Mouse (Mus musculus) limb, embryonic 13.5 days (tissue): ENCODE results near the gene Rab6a. TPM values are rescaled to one million over a fixed set of nuclear protein-coding genes. Genes with fewer than 3 reads are reported as not detected.

Experiments used
- ATAC-seq: fragments of 200-750 bp; cut with Nextera tagmentation; 2 replicates; pipeline ENCODE4 v1.8.0; 2017; ENCODE audit warnings: low read depth, moderate number of reproducible peaks, moderate TSS enrichment; ENCODE audit not compliant: low FRiP score
- H3K27ac ChIP-seq: fragments of 300-500 bp; sonication (generic); 2 replicates; pipeline ENCODE4 v1.5.1; 2015; ENCODE audit warnings: inconsistent platforms, mild to moderate bottlenecking, moderate library complexity
- H3K27me3 ChIP-seq: fragments of 300-500 bp; sonication (generic); 2 replicates; pipeline ENCODE4 v1.6.1; 2015; ENCODE audit warnings: mild to moderate bottlenecking, inconsistent platforms
- H3K36me3 ChIP-seq: fragments of 300-500 bp; sonication (generic); 2 replicates; pipeline ENCODE4 v1.6.1; 2015; ENCODE audit warnings: inconsistent platforms, mild to moderate bottlenecking, moderate library complexity
- H3K4me1 ChIP-seq: fragments of 300-500 bp; sonication (generic); 2 replicates; pipeline ENCODE4 v1.6.1; 2015; ENCODE audit warnings: inconsistent platforms
- H3K4me2 ChIP-seq: fragments of 300-500 bp; sonication (generic); replicated peaks from 2 replicates; pipeline ENCODE4 v1.6.1; 2015; ENCODE audit warnings: inconsistent platforms, mild to moderate bottlenecking, moderate library complexity
- H3K4me3 ChIP-seq: fragments of 300-500 bp; sonication (generic); 2 replicates; pipeline ENCODE4 v1.5.1; 2015; ENCODE audit warnings: moderate library complexity, mild to moderate bottlenecking, inconsistent platforms
- H3K9ac ChIP-seq: fragments of 300-500 bp; sonication (generic); 2 replicates; pipeline ENCODE4 v1.6.1; 2015; ENCODE audit warnings: mild to moderate bottlenecking, inconsistent platforms
- H3K9me3 ChIP-seq: fragments of 300-500 bp; sonication (generic); 2 replicates; pipeline ENCODE4 v1.6.1; 2016; ENCODE audit warnings: inconsistent platforms
- WGBS: fragments of 180-500 bp; shearing (Covaris S2); methylation state at CpG from one replicate; pipeline ENCODE4 v1.1.7; 2015; 5-methylcytosine and 5-hydroxymethylcytosine counted together
- polyA plus RNA-seq: library from polyadenylated mRNA; unstranded; fragments of >200 nt; fragmentation: Nextera tagmentation; extraction: Ambion mirVana; gene quantifications from 2 replicates; pipeline ENCODE4 v1.2.1, GENCODE M21; 2015

Rab6a gene
- polyA plus RNA-seq, 1 experiment from 2014 or later: 98.7 TPM

GRCm38 (mm10) chr7:100642413-100642812 lies 35.2 kb downstream of the Rab6a start:
- H3K4me2 ChIP-seq: no peak overlapping the region
- no peak for ATAC-seq

GRCm38 (mm10) chr7:100645147-100645546 lies 37.9 kb downstream of the Rab6a start:
- peaks cover 17% of the 10 kb centered on the region; the same call in 1 of the 2 replicates for H3K36me3 ChIP-seq
- H3K9me3 ChIP-seq: no peaks in the 10 kb centered on the region
- no peaks in the 10 kb centered on the region for H3K27me3 ChIP-seq
- H3K4me2 ChIP-seq: no peak overlapping the region
- H3K27ac ChIP-seq: no peak overlapping the region
- no peak overlapping the region for H3K4me3 ChIP-seq
- 31% methylated on average over 3 of the region's 3 CpGs for WGBS
- H3K4me1 ChIP-seq: no peaks in the 10 kb centered on the region
- no peak overlapping the region for H3K9ac ChIP-seq
- no peak for ATAC-seq

More at GRCm38 (mm10) chr7:100642413-100642812, 35.2 kb downstream of the Rab6a start:
- H3K4me1 ChIP-seq: no peaks in the 10 kb centered on the region
- no peaks in the 10 kb centered on the region for H3K27me3 ChIP-seq
- no peak overlapping the region for H3K4me3 ChIP-seq
- H3K9ac ChIP-seq: no peak overlapping the region
- H3K36me3 ChIP-seq: peaks cover 27% of the 10 kb centered on the region
- no peaks in the 10 kb centered on the region for H3K9me3 ChIP-seq
- 86% methylated on average over 4 of the region's 4 CpGs for WGBS
- no peak overlapping the region for H3K27ac ChIP-seq

- H3K4me2 ChIP-seq: no peak overlapping the region
- no peak overlapping the region for H3K27ac ChIP-seq
- H3K36me3 ChIP-seq: peaks cover 14% of the 10 kb centered on the region
- no peaks in the 10 kb centered on the region for H3K27me3 ChIP-seq
- no peaks in the 10 kb centered on the region for H3K4me1 ChIP-seq
- 82% methylated on average over 4 of the region's 4 CpGs for WGBS
- H3K9me3 ChIP-seq: no peaks in the 10 kb centered on the region
- no peak overlapping the region for H3K9ac ChIP-seq
- ATAC-seq: no peak
- H3K4me3 ChIP-seq: no peak overlapping the region
These were observed 41.9 kb downstream of the Rab6a start for GRCm38 (mm10) chr7:100649095-100649494.

GRCm38 (mm10) chr7:100649826-100650225 lies 42.6 kb downstream of the Rab6a start:
- ATAC-seq: no peak
- Histone ChIP-seq H3K9ac (no peak overlapping the region), H3K36me3 (peaks cover 14% of the 10 kb centered on the region), H3K4me3 (no peak overlapping the region), H3K9me3 (no peaks in the 10 kb centered on the region), H3K27me3 (no peaks in the 10 kb centered on the region), H3K4me2 (no peak overlapping the region), H3K27ac (no peak overlapping the region), H3K4me1 (no peaks in the 10 kb centered on the region)
- 61% methylated on average over 8 of the region's 8 CpGs for WGBS

GRCm38 (mm10) chr7:100650421-100650820 lies 43.2 kb downstream of the Rab6a start:
- H3K9ac ChIP-seq: no peak overlapping the region
- 82% methylated on average over 6 of the region's 6 CpGs for WGBS
- no peak for ATAC-seq
- no peak overlapping the region for H3K4me2 ChIP-seq
- H3K9me3 ChIP-seq: no peaks in the 10 kb centered on the region
- no peak overlapping the region for H3K4me3 ChIP-seq
- peaks cover 14% of the 10 kb centered on the region for H3K36me3 ChIP-seq
- no peaks in the 10 kb centered on the region for H3K4me1 ChIP-seq
- no peak overlapping the region for H3K27ac ChIP-seq
- H3K27me3 ChIP-seq: no peaks in the 10 kb centered on the region

GRCm38 (mm10) chr7:100651011-100651410 lies 43.8 kb downstream of the Rab6a start:
- Histone ChIP-seq H3K36me3 (peaks cover 11% of the 10 kb centered on the region), H3K27ac (no peak overlapping the region), H3K4me2 (no peak overlapping the region), H3K4me3 (no peak overlapping the region), H3K27me3 (no peaks in the 10 kb centered on the region), H3K4me1 (no peaks in the 10 kb centered on the region), H3K9ac (no peak overlapping the region), H3K9me3 (no peaks in the 10 kb centered on the region)
- ATAC-seq: no peak
- WGBS: 63% methylated on average over 4 of the region's 4 CpGs

GRCm38 (mm10) chr7:100653480-100654266 lies 46.5 kb downstream of the Rab6a start:
- Histone ChIP-seq H3K4me1 (peaks cover 15% of the 10 kb centered on the region), H3K4me2 (no peak overlapping the region), H3K9me3 (no peaks in the 10 kb centered on the region), H3K9ac (no peak overlapping the region), H3K27ac (no peak overlapping the region), H3K27me3 (no peaks in the 10 kb centered on the region), H3K4me3 (no peak overlapping the region), H3K36me3 (peaks cover 5% of the 10 kb centered on the region)
- no peak for ATAC-seq
- WGBS: 81% methylated on average over 9 of the region's 9 CpGs

- WGBS: 88% methylated on average over 8 of the region's 8 CpGs
- Histone ChIP-seq H3K9me3 (no peaks in the 10 kb centered on the region), H3K4me1 (peaks cover 15% of the 10 kb centered on the region), H3K36me3 (peaks cover 5% of the 10 kb centered on the region), H3K4me3 (no peak overlapping the region), H3K27ac (no peak overlapping the region), H3K27me3 (no peaks in the 10 kb centered on the region), H3K4me2 (no peak overlapping the region), H3K9ac (no peak overlapping the region)
- ATAC-seq: no peak
These were observed 47.2 kb downstream of the Rab6a start for GRCm38 (mm10) chr7:100654441-100654840.

- Histone ChIP-seq H3K4me2 (no peak overlapping the region), H3K27ac (no peak overlapping the region), H3K36me3 (no peaks in the 10 kb centered on the region), H3K4me3 (no peak overlapping the region), H3K9ac (no peak overlapping the region), H3K9me3 (no peaks in the 10 kb centered on the region), H3K4me1 (peaks cover 15% of the 10 kb centered on the region), H3K27me3 (no peaks in the 10 kb centered on the region)
- ATAC-seq: no peak
- WGBS: 21% methylated on average over 5 of the region's 5 CpGs
These were observed 49.5 kb downstream of the Rab6a start for GRCm38 (mm10) chr7:100656739-100657138.

- no peak for ATAC-seq
- Histone ChIP-seq H3K4me1 (peaks cover 18% of the 10 kb centered on the region), H3K36me3 (no peaks in the 10 kb centered on the region), H3K27me3 (no peaks in the 10 kb centered on the region), H3K9ac (no peak overlapping the region), H3K27ac (no peak overlapping the region), H3K9me3 (no peaks in the 10 kb centered on the region), H3K4me2 (peak overlapping the region; percentile 53), H3K4me3 (peak overlapping the region; percentile 16; the same call in 1 of the 2 replicates)
- 30% methylated on average over 18 of the region's 18 CpGs for WGBS
These were observed 50.9 kb downstream of the Rab6a start for GRCm38 (mm10) chr7:100658093-100658578.

GRCm38 (mm10) chr7:100661264-100661663 lies 54.1 kb downstream of the Rab6a start:
- no peak for ATAC-seq
- Histone ChIP-seq H3K27me3 (no peaks in the 10 kb centered on the region), H3K9ac (no peak overlapping the region), H3K4me3 (no peak overlapping the region), H3K36me3 (no peaks in the 10 kb centered on the region), H3K4me1 (peaks cover 21% of the 10 kb centered on the region), H3K9me3 (no peaks in the 10 kb centered on the region), H3K27ac (no peak overlapping the region), H3K4me2 (no peak overlapping the region)
- WGBS: 86% methylated on average over 7 of the region's 7 CpGs

- Histone ChIP-seq H3K9me3 (no peaks in the 10 kb centered on the region), H3K4me1 (peaks cover 15% of the 10 kb centered on the region), H3K4me3 (no peak within 1 kb of the TSS), H3K9ac (no peak within 1 kb of the TSS), H3K27me3 (no peaks in the 10 kb centered on the region), H3K4me2 (peak within 1 kb of the TSS; percentile 25; the same call in 1 of the 2 replicates), H3K27ac (0 out of 2 replicates have a peak within 1 kb of the TSS, but pooled peaks have one; percentile 15), H3K36me3 (no peaks in the 10 kb centered on the region)
- 77% methylated on average over 8 of the region's 8 CpGs for whole genome bisulfite sequencing
- no peak for ATAC-seq
These were observed 55.0 kb downstream of the Rab6a start, which contains the start of gene Plekhb1 for GRCm38 (mm10) chr7:100662231-100662630. Gene Plekhb1, minus strand, starts transcription at chr7:100662414.
